ENCODE assay signal across 8 mouse cellular contexts in genomic region chr13:67172991-67173722, GRCm38 (mm10). TPM values are rescaled to one million over a fixed set of nuclear protein-coding genes. Genes with fewer than 3 reads are reported as not detected.
A peak's percentile ranks its signal among the peaks of the same experiment; 100 is the strongest.
DNase-seq lines count a peak whose midpoint lies in the region; ATAC-seq lines count a peak whose summit lies in the region.
"Not testable (repeated sequence)": the region's sequence is repeated elsewhere in the genome, so short reads cannot be mapped to it uniquely, and the experiment has no call there.

Gene Rsl1, plus strand, starts transcription at chr13:67173182.

- not testable (repeated sequence) for H3K27me3 ChIP-seq in forebrain, embryonic 10.5 days (ENCODE audit: poor library complexity, severe bottlenecking); heart, embryonic 14.5 days (ENCODE audit: control insufficient read depth, insufficient read depth, low read length); liver, embryonic 12.5 days (replicated peaks); splenic B cell, adult 2 months (ENCODE audit: control insufficient read depth, insufficient read depth, low read length, poor library complexity, severe bottlenecking)

- H3K4me2 ChIP-seq in heart, embryonic 14.5 days (ENCODE audit: low read length), result peak within 1 kb of the TSS; percentile 70
- H3K4me2 ChIP-seq in liver, embryonic 12.5 days, result peak within 1 kb of the TSS; percentile 76

- H3K36me3 ChIP-seq in forebrain, embryonic 10.5 days (replicated peaks), result peaks cover 12% of the 10 kb centered on the region
- H3K36me3 ChIP-seq in heart, embryonic 14.5 days (ENCODE audit: control insufficient read depth, insufficient read depth, low read length); splenic B cell, adult 2 months (ENCODE audit: control insufficient read depth, insufficient read depth, low read length, poor library complexity, severe bottlenecking): not testable (repeated sequence)
- H3K36me3 ChIP-seq in liver, embryonic 12.5 days, result peaks cover 12% of the 10 kb centered on the region; the same call in 1 of the 2 replicates

- peak; percentile 89 for ATAC-seq in heart, embryonic 14.5 days (ENCODE audit: insufficient number of reproducible peaks, insufficient read depth, low FRiP score, low read depth)
- ATAC-seq in liver, embryonic 12.5 days, result peak; percentile 93

- WGBS in forebrain, embryonic 10.5 days, result under 1% methylated on average over 17 of the region's 17 CpGs
- under 1% methylated on average over 17 of the region's 17 CpGs for WGBS in heart, embryonic 14.5 days
- whole genome bisulfite sequencing in liver, embryonic 12.5 days (ENCODE audit: insufficient replicate concordance), result 1% methylated on average over 17 of the region's 17 CpGs

- H3K9ac ChIP-seq in heart, embryonic 14.5 days (ENCODE audit: low read length), result peak within 1 kb of the TSS; percentile 70
- H3K9ac ChIP-seq in liver, embryonic 12.5 days, result peak within 1 kb of the TSS; percentile 68

- peak within 1 kb of the TSS; percentile 67 for H3K27ac ChIP-seq in brown adipose tissue, adult 24 weeks (replicated peaks; ENCODE audit: low read depth, low read length)
- H3K27ac ChIP-seq in forebrain, embryonic 10.5 days, result peak within 1 kb of the TSS; percentile 85
- H3K27ac ChIP-seq in heart, embryonic 14.5 days (replicated peaks in 1 of 2; ENCODE audit: control insufficient read depth in 1 of 2, insufficient read depth in 1 of 2, low read depth in 2 of 2, low read length in 2 of 2), result peak within 1 kb of the TSS; percentile 47 to 79; a peak in 2 of 4 replicates
- H3K27ac ChIP-seq in liver, embryonic 12.5 days, result not testable (repeated sequence)

- H3K4me3 ChIP-seq in brown adipose tissue, adult 24 weeks (ENCODE audit: insufficient read depth, low read depth, low read length), result peak within 1 kb of the TSS; percentile 84
- peak within 1 kb of the TSS; percentile 73 for H3K4me3 ChIP-seq in forebrain, embryonic 10.5 days
- H3K4me3 ChIP-seq in heart, embryonic 14.5 days (ENCODE audit: control insufficient read depth in 1 of 2, insufficient read depth in 1 of 2, low read depth in 1 of 2, low read length in 2 of 2), result peak within 1 kb of the TSS; percentile 55 to 100
- H3K4me3 ChIP-seq in liver, embryonic 12.5 days, result peak within 1 kb of the TSS; percentile 63

- H3K9me3 ChIP-seq in forebrain, embryonic 10.5 days; heart, embryonic 14.5 days (ENCODE audit: control insufficient read depth, low read length); liver, embryonic 12.5 days (replicated peaks): not testable (repeated sequence)

- not testable (repeated sequence) for H3K4me1 ChIP-seq in brown adipose tissue, adult 24 weeks (ENCODE audit: control insufficient read depth, insufficient read depth, insufficient read length, low read length); forebrain, embryonic 10.5 days; heart, embryonic 14.5 days (ENCODE audit: control insufficient read depth in 2 of 2, insufficient read depth in 2 of 2, low read length in 2 of 2); liver, embryonic 12.5 days

- peak; percentile 87 for DNase-seq in CD4-positive helper T cell, adult 2 months (ENCODE audit: low read depth, low spot score)
- DNase-seq in forebrain, embryonic 10.5 days (ENCODE audit: extremely low spot score, low spot score), result peak; percentile 63
- peak; percentile 86 for DNase-seq in kidney, postnatal 14 days
- DNase-seq in naive thymus-derived CD4-positive, alpha-beta T cell, adult 2 months (ENCODE audit: low read depth), result peak; percentile 86
- DNase-seq in splenic B cell, adult 2 months (ENCODE audit: low read depth, low spot score), result peak; percentile 87

RNA-seq across cellular contexts. Expression of gene Rsl1, which starts in this region (rescaled TPM):
- polyA plus RNA-seq in brown adipose tissue, adult 24 weeks (2012; ENCODE audit: insufficient read depth, insufficient read length, missing spikeins), result 1.2 and 2.4 TPM in 2 replicates
- 5.7 and 7.0 TPM in 2 replicates for polyA plus RNA-seq in forebrain, embryonic 10.5 days (2016; fragmentation: Nextera tagmentation; extraction: Ambion mirVana)
- 3.6 and 3.8 TPM in 2 replicates for polyA plus RNA-seq in heart, embryonic 14.5 days (2014; fragmentation: Nextera tagmentation; extraction: Ambion mirVana)
- 1.9 and 2.6 TPM in 2 replicates for polyA plus RNA-seq in liver, embryonic 12.5 days (2016; fragmentation: Nextera tagmentation; extraction: Ambion mirVana)
